Mouse (Mus musculus) kidney, embryonic 16.5 days (tissue): Measurements from ENCODE around the gene Fn3k. TPM values are rescaled to one million over a fixed set of nuclear protein-coding genes. Genes with fewer than 3 reads are reported as not detected.

Experiments used
- ATAC-seq: fragments of 200-750 bp; cut with Nextera tagmentation; 2 replicates; pipeline ENCODE4 v1.8.0; 2017; ENCODE audit warnings: moderate TSS enrichment; ENCODE audit not compliant: low FRiP score, low TSS enrichment
- H3K27ac ChIP-seq: fragments of 300-500 bp; sonication (generic); 2 replicates; pipeline ENCODE4 v1.5.1; 2014; ENCODE audit warnings: low read length
- H3K27me3 ChIP-seq: fragments of 300-500 bp; sonication (generic); 2 replicates; pipeline ENCODE4 v1.6.1; 2014; ENCODE audit warnings: low read length, control low read depth, mixed read lengths; ENCODE audit not compliant: insufficient read depth
- H3K36me3 ChIP-seq: fragments of 300-500 bp; sonication (generic); 2 replicates; pipeline ENCODE4 v1.6.1; 2014; ENCODE audit warnings: low read length, control low read depth, mixed read lengths; ENCODE audit not compliant: insufficient read depth
- H3K4me1 ChIP-seq: fragments of 300-500 bp; sonication (generic); 2 replicates; pipeline ENCODE4 v1.6.1; 2014; ENCODE audit warnings: low read length, control low read depth, mixed read lengths; ENCODE audit not compliant: insufficient read depth
- H3K4me2 ChIP-seq: fragments of 300-500 bp; sonication (generic); replicated peaks from 2 replicates; pipeline ENCODE4 v1.6.1; 2014; ENCODE audit warnings: low read depth, low read length
- H3K4me3 ChIP-seq: fragments of 300-500 bp; sonication (generic); 2 replicates; pipeline ENCODE4 v1.5.1; 2014; ENCODE audit warnings: mild to moderate bottlenecking, low read length
- H3K9ac ChIP-seq: fragments of 300-500 bp; sonication (generic); replicated peaks from 2 replicates; pipeline ENCODE4 v1.6.1; 2014; ENCODE audit warnings: low read length
- H3K9me3 ChIP-seq: fragments of 300-500 bp; sonication (generic); 2 replicates; pipeline ENCODE4 v1.6.1; 2016; ENCODE audit warnings: low read length, control low read depth
- WGBS: fragments of 180-500 bp; shearing (Covaris S2); extraction: QIAGEN DNeasy Blood & Tissue Kit; methylation state at CpG from one replicate; pipeline ENCODE4 v1.1.7; 2014; 5-methylcytosine and 5-hydroxymethylcytosine counted together
- polyA plus RNA-seq: library from polyadenylated mRNA; unstranded; fragments of >200 nt; fragmentation: Nextera tagmentation; extraction: Ambion mirVana; gene quantifications from 2 replicates; pipeline ENCODE4 v1.2.1, GENCODE M21; 2015

Fn3k gene
- polyA plus RNA-seq, 1 experiment from 2014 or later = 3.6 TPM

GRCm38 (mm10) chr11:121418932-121419331 lies 15.8 kb upstream of the Fn3k start:
- H3K9ac ChIP-seq = no peak overlapping the region
- H3K9me3 ChIP-seq = no peaks in the 10 kb centered on the region
- H3K4me3 ChIP-seq = no peak overlapping the region
- H3K4me2 ChIP-seq = no peak overlapping the region
- H3K27ac ChIP-seq = no peak overlapping the region
- no peaks in the 10 kb centered on the region for H3K27me3 ChIP-seq
- no peak for ATAC-seq
- no peaks in the 10 kb centered on the region for H3K36me3 ChIP-seq
- WGBS = 41% methylated on average over 2 of the region's 2 CpGs
- peaks cover 11% of the 10 kb centered on the region for H3K4me1 ChIP-seq

- peak overlapping the region; percentile 76 for H3K4me2 ChIP-seq
- H3K27ac ChIP-seq = no peak overlapping the region
- H3K36me3 ChIP-seq = no peaks in the 10 kb centered on the region
- H3K9ac ChIP-seq = no peak overlapping the region
- H3K9me3 ChIP-seq = no peaks in the 10 kb centered on the region
- no peak for ATAC-seq
- WGBS = 52% methylated on average over 5 of the region's 5 CpGs
- H3K4me1 ChIP-seq = peaks cover 11% of the 10 kb centered on the region
- H3K4me3 ChIP-seq = peak overlapping the region; percentile 82; the same call in 1 of the 2 replicates
- H3K27me3 ChIP-seq = no peaks in the 10 kb centered on the region
Measured at GRCm38 (mm10) chr11:121420379-121420778, 14.3 kb upstream of the Fn3k start.

- Histone ChIP-seq H3K27ac (peak within 1 kb of the TSS; percentile 79), H3K4me3 (peak within 1 kb of the TSS; percentile 82), H3K4me1 (peaks cover 11% of the 10 kb centered on the region), H3K9me3 (no peaks in the 10 kb centered on the region), H3K27me3 (no peaks in the 10 kb centered on the region), H3K4me2 (peak within 1 kb of the TSS; percentile 76), H3K36me3 (no peaks in the 10 kb centered on the region), H3K9ac (peak within 1 kb of the TSS; percentile 70)
- ATAC-seq = peak; percentile 100
- WGBS = under 1% methylated on average over 28 of the region's 28 CpGs
Measured at GRCm38 (mm10) chr11:121420830-121421552, 13.7 kb upstream of the Fn3k start, which contains the start of gene Fn3krp. Fn3krp (plus strand) TSS chr11:121421401.

GRCm38 (mm10) chr11:121421553-121422173 lies 13.1 kb upstream of the Fn3k start:
- H3K27me3 ChIP-seq = no peaks in the 10 kb centered on the region
- peak overlapping the region; percentile 70 for H3K9ac ChIP-seq
- peak overlapping the region; percentile 76 for H3K4me2 ChIP-seq
- no peaks in the 10 kb centered on the region for H3K9me3 ChIP-seq
- peaks cover 11% of the 10 kb centered on the region for H3K4me1 ChIP-seq
- 1% methylated on average over 28 of the region's 28 CpGs for WGBS
- H3K4me3 ChIP-seq = peak overlapping the region; percentile 82
- peak overlapping the region; percentile 76 for H3K27ac ChIP-seq
- peak; percentile 79 for ATAC-seq
- no peaks in the 10 kb centered on the region for H3K36me3 ChIP-seq

GRCm38 (mm10) chr11:121433397-121433796 lies 1.3 kb upstream of the Fn3k start:
- WGBS = 87% methylated on average over 4 of the region's 4 CpGs
- 0 out of 2 replicates have a peak, but pooled peaks cover 7% of the 10 kb centered on the region for H3K36me3 ChIP-seq
- no peaks in the 10 kb centered on the region for H3K9me3 ChIP-seq
- ATAC-seq = no peak
- peaks cover 12% of the 10 kb centered on the region for H3K4me1 ChIP-seq
- no peak overlapping the region for H3K27ac ChIP-seq
- H3K4me2 ChIP-seq = no peak overlapping the region
- H3K9ac ChIP-seq = no peak overlapping the region
- H3K4me3 ChIP-seq = no peak overlapping the region
- no peaks in the 10 kb centered on the region for H3K27me3 ChIP-seq

- ATAC-seq = no peak
- 86% methylated on average over 5 of the region's 5 CpGs for WGBS
- Histone ChIP-seq H3K4me2 (no peak overlapping the region), H3K9ac (no peak overlapping the region), H3K36me3 (no peaks in the 10 kb centered on the region), H3K9me3 (no peaks in the 10 kb centered on the region), H3K4me1 (peaks cover 12% of the 10 kb centered on the region), H3K27me3 (no peaks in the 10 kb centered on the region), H3K4me3 (no peak overlapping the region), H3K27ac (no peak overlapping the region)
Measured at GRCm38 (mm10) chr11:121437236-121437635, 2.5 kb downstream of the Fn3k start.

GRCm38 (mm10) chr11:121439686-121440292 lies 5.1 kb downstream of the Fn3k start:
- 64% methylated on average over 5 of the region's 5 CpGs for WGBS
- H3K4me1 ChIP-seq = peaks cover 5% of the 10 kb centered on the region
- no peaks in the 10 kb centered on the region for H3K36me3 ChIP-seq
- H3K9me3 ChIP-seq = no peaks in the 10 kb centered on the region
- H3K4me2 ChIP-seq = no peak overlapping the region
- no peak for ATAC-seq
- H3K9ac ChIP-seq = no peak overlapping the region
- no peak overlapping the region for H3K4me3 ChIP-seq
- H3K27ac ChIP-seq = no peak overlapping the region
- no peaks in the 10 kb centered on the region for H3K27me3 ChIP-seq

GRCm38 (mm10) chr11:121441653-121442052 lies 6.9 kb downstream of the Fn3k start:
- Histone ChIP-seq H3K9ac (no peak overlapping the region), H3K4me3 (no peak overlapping the region), H3K27ac (no peak overlapping the region), H3K27me3 (0 out of 2 replicates have a peak, but pooled peaks cover 2% of the 10 kb centered on the region), H3K4me1 (no peaks in the 10 kb centered on the region), H3K9me3 (no peaks in the 10 kb centered on the region), H3K36me3 (no peaks in the 10 kb centered on the region), H3K4me2 (no peak overlapping the region)
- ATAC-seq = no peak
- 91% methylated on average over 4 of the region's 4 CpGs for WGBS

- no peaks in the 10 kb centered on the region for H3K36me3 ChIP-seq
- ATAC-seq = no peak
- no peaks in the 10 kb centered on the region for H3K9me3 ChIP-seq
- H3K27me3 ChIP-seq = 0 out of 2 replicates have a peak, but pooled peaks cover 2% of the 10 kb centered on the region
- H3K27ac ChIP-seq = no peak overlapping the region
- 45% methylated on average over 2 of the region's 2 CpGs for WGBS
- no peak overlapping the region for H3K4me2 ChIP-seq
- H3K4me3 ChIP-seq = no peak overlapping the region
- no peaks in the 10 kb centered on the region for H3K4me1 ChIP-seq
- H3K9ac ChIP-seq = no peak overlapping the region
Measured at GRCm38 (mm10) chr11:121442076-121442475, 7.4 kb downstream of the Fn3k start.
